Mouse (Mus musculus) thymus, postnatal 10 days (tissue): ENCODE results near the gene Tmx4.
A peak's percentile ranks its signal among the peaks of the same experiment; 100 is the strongest.
"Not testable (repeated sequence)": the region's sequence is repeated elsewhere in the genome, so short reads cannot be mapped to it uniquely, and the experiment has no call there.

Source experiments
- DNase-seq, 2 experiments: peaks; one replicate each; pipeline ENCODE4 v3.0.0; 2021; ENCODE audit warnings: low spot score in 2 of 2

Tmx4 gene

GRCm38 (mm10) chr2:134643514-134644300 is at the start of gene Tmx4:
Gene Tmx4, minus strand, starts transcription at chr2:134644145.
- DNase-seq, result peak; percentile 97 to 99

GRCm38 (mm10) chr2:134692125-134692524 is 48.2 kb upstream of the Tmx4 start:
- no peak for DNase-seq

GRCm38 (mm10) chr2:134691055-134691454 is 47.1 kb upstream of the Tmx4 start:
- no peak for DNase-seq

- DNase-seq, result no peak
Measured at GRCm38 (mm10) chr2:134682326-134682725, 38.4 kb upstream of the Tmx4 start.

- no peak for DNase-seq
Measured at GRCm38 (mm10) chr2:134681271-134681961, 37.5 kb upstream of the Tmx4 start.

GRCm38 (mm10) chr2:134679567-134679966 is 35.6 kb upstream of the Tmx4 start:
- DNase-seq, result no peak

GRCm38 (mm10) chr2:134675465-134675864 is 31.5 kb upstream of the Tmx4 start:
- DNase-seq, result no peak

GRCm38 (mm10) chr2:134673604-134674003 is 29.7 kb upstream of the Tmx4 start:
- peak; percentile 19 to 53 for DNase-seq

- no peak for DNase-seq
Measured at GRCm38 (mm10) chr2:134656477-134656876, 12.5 kb upstream of the Tmx4 start.

GRCm38 (mm10) chr2:134654668-134655067 is 10.7 kb upstream of the Tmx4 start:
- no peak for DNase-seq

GRCm38 (mm10) chr2:134652759-134653158 is 8.8 kb upstream of the Tmx4 start:
- no peak for DNase-seq

GRCm38 (mm10) chr2:134648999-134649398 is 5.1 kb upstream of the Tmx4 start:
- DNase-seq, result no peak

- no peak for DNase-seq
Measured at GRCm38 (mm10) chr2:134645752-134646151, 1.8 kb upstream of the Tmx4 start.

- DNase-seq, result no peak
Measured at GRCm38 (mm10) chr2:134645166-134645565, 1.2 kb upstream of the Tmx4 start.

- no peak for DNase-seq
Measured at GRCm38 (mm10) chr2:134644301-134644912, 462 bp upstream of the Tmx4 start.

- DNase-seq, result no peak
Measured at GRCm38 (mm10) chr2:134642377-134642776, 1.6 kb downstream of the Tmx4 start.

- DNase-seq, result no peak
Measured at GRCm38 (mm10) chr2:134641372-134641771, 2.6 kb downstream of the Tmx4 start.

GRCm38 (mm10) chr2:134640398-134640797 is 3.5 kb downstream of the Tmx4 start:
- DNase-seq, result no peak

GRCm38 (mm10) chr2:134628541-134628940 is 15.4 kb downstream of the Tmx4 start:
- not testable (repeated sequence) for DNase-seq

GRCm38 (mm10) chr2:134604935-134605334 is 39.0 kb downstream of the Tmx4 start:
- DNase-seq, result no peak

- no peak for DNase-seq
Measured at GRCm38 (mm10) chr2:134591081-134591694, 52.8 kb downstream of the Tmx4 start.

- no peak for DNase-seq
Measured at GRCm38 (mm10) chr2:134585243-134585642, 58.7 kb downstream of the Tmx4 start.
